Mouse (Mus musculus) limb, embryonic 11.5 days (tissue): Measurements from ENCODE around the gene Sema4a. TPM values are rescaled to one million over a fixed set of nuclear protein-coding genes. Genes with fewer than 3 reads are reported as not detected.

Experiments used
- ATAC-seq: fragments of 200-750 bp; cut with Nextera tagmentation; 2 replicates; pipeline ENCODE4 v1.8.0; 2017; ENCODE audit warnings: low read depth; ENCODE audit not compliant: insufficient number of reproducible peaks, low FRiP score, low TSS enrichment
- DNase-seq: peaks from one replicate; pipeline ENCODE4 v3.0.0-alpha.2; 2015; ENCODE audit warnings: low spot score
- H3K27ac ChIP-seq: fragments of 300-500 bp; sonication (generic); replicated peaks from 2 replicates; pipeline ENCODE4 v1.5.1; 2014; ENCODE audit warnings: low read depth, mild to moderate bottlenecking, low read length
- H3K27me3 ChIP-seq: fragments of 300-500 bp; sonication (generic); 2 replicates; pipeline ENCODE4 v1.6.1; 2014; ENCODE audit warnings: mild to moderate bottlenecking, low read length, mixed read lengths; ENCODE audit not compliant: control insufficient read depth, insufficient read depth
- H3K36me3 ChIP-seq: fragments of 300-500 bp; sonication (generic); 2 replicates; pipeline ENCODE4 v1.6.1; 2014; ENCODE audit warnings: mild to moderate bottlenecking, low read length, moderate library complexity, mixed read lengths; ENCODE audit not compliant: control insufficient read depth, insufficient read depth
- H3K4me1 ChIP-seq: fragments of 300-500 bp; sonication (generic); 2 replicates; pipeline ENCODE4 v1.6.1; 2014; ENCODE audit warnings: low read length, mixed read lengths; ENCODE audit not compliant: control insufficient read depth, insufficient read depth
- H3K4me2 ChIP-seq: fragments of 300-500 bp; sonication (generic); 2 replicates; pipeline ENCODE4 v1.6.1; 2014; ENCODE audit warnings: low read depth, mild to moderate bottlenecking, moderate library complexity; ENCODE audit not compliant: severe bottlenecking
- H3K4me3 ChIP-seq: fragments of 300-500 bp; sonication (generic); 2 replicates; pipeline ENCODE4 v1.5.1; 2014; ENCODE audit warnings: low read depth, low read length
- H3K9ac ChIP-seq: fragments of 300-500 bp; sonication (generic); 2 replicates; pipeline ENCODE4 v1.6.1; 2014; ENCODE audit warnings: mild to moderate bottlenecking, low read length
- H3K9me3 ChIP-seq: fragments of 300-500 bp; sonication (generic); 2 replicates; pipeline ENCODE4 v1.6.1; 2016; ENCODE audit warnings: low read length; ENCODE audit not compliant: control insufficient read depth
- WGBS: fragments of 180-500 bp; shearing (Covaris S2); extraction: QIAGEN DNeasy Blood & Tissue Kit; methylation state at CpG from one replicate; pipeline ENCODE4 v1.1.7; 2014; 5-methylcytosine and 5-hydroxymethylcytosine counted together
- polyA plus RNA-seq: library from polyadenylated mRNA; unstranded; fragments of >200 nt; fragmentation: Nextera tagmentation; extraction: Ambion mirVana; gene quantifications from 2 replicates; pipeline ENCODE4 v1.2.1, GENCODE M21; 2014

The Sema4a gene
- polyA plus RNA-seq, 1 experiment from 2014 or later, result 5.4 TPM

DNA sequence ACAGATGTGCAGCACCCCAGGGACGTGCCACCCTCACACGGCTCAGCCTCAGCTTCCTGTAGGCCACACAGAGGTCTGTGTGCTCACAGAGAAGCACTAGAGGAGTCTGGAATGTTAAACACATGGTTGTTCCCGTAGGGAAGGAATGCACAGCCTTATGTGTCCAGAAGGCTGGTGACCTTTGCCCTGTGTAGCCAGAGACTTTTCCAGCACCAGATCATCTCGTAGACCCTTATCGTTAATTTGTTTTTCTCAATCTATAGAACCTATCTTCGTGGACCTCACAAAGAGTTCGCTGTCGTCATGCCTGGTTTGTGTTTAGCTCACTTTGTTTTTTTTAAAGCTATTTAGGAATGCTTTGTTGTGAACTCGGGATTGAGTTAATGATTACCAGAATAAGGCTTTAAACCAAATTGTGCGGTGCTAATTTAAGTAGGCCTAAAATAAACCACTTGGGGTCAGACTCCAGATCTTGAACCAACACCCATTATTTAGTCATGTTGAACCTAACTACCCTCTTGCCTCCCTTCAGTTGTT lies 10.0 kb upstream of the Sema4a start:
- ATAC-seq (no peak), DNase-seq (no peak)
- no peak overlapping the region for H3K4me2 ChIP-seq
- H3K36me3 ChIP-seq, result no peaks in the 10 kb centered on the region
- H3K9ac ChIP-seq, result no peak overlapping the region
- no peaks in the 10 kb centered on the region for H3K27me3 ChIP-seq
- no peak overlapping the region for H3K4me3 ChIP-seq
- H3K27ac ChIP-seq, result no peak overlapping the region
- no peaks in the 10 kb centered on the region for H3K4me1 ChIP-seq
- H3K9me3 ChIP-seq, result no peaks in the 10 kb centered on the region
- 31% methylated on average over 10 of the region's 10 CpGs for WGBS

DNA sequence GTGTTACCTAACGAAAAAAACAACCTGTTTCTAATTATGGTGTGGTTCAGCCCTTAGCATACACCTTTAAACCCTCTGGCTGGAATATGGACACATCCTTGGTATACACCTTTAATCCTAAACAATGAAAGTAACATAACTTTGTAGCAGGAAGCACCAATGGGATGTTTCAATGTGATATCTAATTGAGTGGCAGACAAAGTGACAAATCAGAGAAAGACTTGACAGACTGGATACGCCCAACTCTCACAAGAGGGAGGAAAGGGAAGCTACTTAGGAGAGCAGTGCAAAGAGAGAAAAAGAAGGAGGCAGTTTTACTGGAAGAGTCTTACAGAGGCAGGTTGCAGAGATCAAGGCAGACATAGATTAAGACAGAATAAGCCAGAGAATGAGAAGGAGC lies 8.5 kb upstream of the Sema4a start:
- Histone ChIP-seq H3K4me1 (no peaks in the 10 kb centered on the region), H3K36me3 (no peaks in the 10 kb centered on the region), H3K27ac (no peak overlapping the region), H3K9ac (no peak overlapping the region), H3K4me3 (no peak overlapping the region), H3K9me3 (no peaks in the 10 kb centered on the region), H3K27me3 (no peaks in the 10 kb centered on the region), H3K4me2 (no peak overlapping the region)
- DNase-seq (no peak), ATAC-seq (no peak)
- 68% methylated on average over 2 of the region's 2 CpGs for WGBS

DNA sequence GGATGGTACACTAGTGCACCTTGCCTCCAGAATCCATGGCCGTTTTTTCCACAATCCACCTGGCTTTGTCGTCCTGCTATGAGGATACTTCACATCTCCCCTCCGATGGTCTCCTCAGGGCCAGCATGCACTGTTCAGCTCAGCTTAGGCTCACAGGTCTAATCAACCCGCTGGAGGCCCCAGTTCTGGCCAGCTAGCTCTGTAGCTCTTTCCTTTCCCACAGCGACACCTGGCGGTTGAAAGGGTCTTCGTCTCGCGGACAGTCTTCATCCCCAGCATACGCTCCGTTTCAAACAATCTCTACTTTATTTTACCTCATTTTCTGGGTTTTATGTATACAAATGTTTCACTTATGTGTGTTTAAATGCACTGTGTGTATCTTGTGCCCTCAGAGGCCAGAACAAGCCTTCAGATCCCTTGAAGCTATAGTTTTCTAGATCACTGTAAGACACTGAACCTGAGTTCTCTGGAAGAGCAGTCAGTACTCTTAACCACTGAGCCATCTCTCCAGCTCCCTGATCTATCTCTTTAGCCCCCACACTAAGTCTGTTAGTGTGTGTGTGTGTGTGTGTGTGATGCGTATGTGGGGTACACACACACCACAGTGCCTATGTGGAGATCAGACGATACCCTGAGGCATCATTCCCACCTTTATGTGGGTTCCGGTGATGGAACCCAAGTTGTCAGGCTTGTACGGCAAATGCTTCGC lies 6.3 kb upstream of the Sema4a start:
- no peaks in the 10 kb centered on the region for H3K36me3 ChIP-seq
- H3K9me3 ChIP-seq, result no peaks in the 10 kb centered on the region
- H3K27me3 ChIP-seq, result no peaks in the 10 kb centered on the region
- ATAC-seq (peak; percentile 51; the same call in 1 of the 2 replicates), DNase-seq (peak; percentile 96)
- no peak overlapping the region for H3K4me2 ChIP-seq
- 32% methylated on average over 16 of the region's 16 CpGs for WGBS
- H3K4me1 ChIP-seq, result no peaks in the 10 kb centered on the region
- no peak overlapping the region for H3K27ac ChIP-seq
- H3K9ac ChIP-seq, result no peak overlapping the region
- no peak overlapping the region for H3K4me3 ChIP-seq

GRCm38 (mm10) chr3:88465127-88465526 lies 4.1 kb upstream of the Sema4a start:
- ATAC-seq (no peak), DNase-seq (no peak)
- H3K9ac ChIP-seq, result no peak overlapping the region
- no peak overlapping the region for H3K4me2 ChIP-seq
- H3K4me3 ChIP-seq, result no peak overlapping the region
- H3K9me3 ChIP-seq, result no peaks in the 10 kb centered on the region
- 0 out of 2 replicates have a peak, but pooled peaks cover 2% of the 10 kb centered on the region for H3K4me1 ChIP-seq
- 80% methylated on average over 2 of the region's 2 CpGs for WGBS
- no peaks in the 10 kb centered on the region for H3K36me3 ChIP-seq
- H3K27me3 ChIP-seq, result peaks cover 2% of the 10 kb centered on the region; the same call in 1 of the 2 replicates
- no peak overlapping the region for H3K27ac ChIP-seq

- H3K9me3 ChIP-seq, result no peaks in the 10 kb centered on the region
- H3K27me3 ChIP-seq, result peaks cover 2% of the 10 kb centered on the region; the same call in 1 of the 2 replicates
- no peak overlapping the region for H3K4me3 ChIP-seq
- DNase-seq (no peak), ATAC-seq (no peak)
- H3K27ac ChIP-seq, result no peak overlapping the region
- H3K4me1 ChIP-seq, result 0 out of 2 replicates have a peak, but pooled peaks cover 2% of the 10 kb centered on the region
- no peak overlapping the region for H3K9ac ChIP-seq
- WGBS, result 56% methylated on average over 3 of the region's 3 CpGs
- H3K36me3 ChIP-seq, result no peaks in the 10 kb centered on the region
- no peak overlapping the region for H3K4me2 ChIP-seq
These were observed 3.4 kb upstream of the Sema4a start for GRCm38 (mm10) chr3:88464425-88464824.

DNA sequence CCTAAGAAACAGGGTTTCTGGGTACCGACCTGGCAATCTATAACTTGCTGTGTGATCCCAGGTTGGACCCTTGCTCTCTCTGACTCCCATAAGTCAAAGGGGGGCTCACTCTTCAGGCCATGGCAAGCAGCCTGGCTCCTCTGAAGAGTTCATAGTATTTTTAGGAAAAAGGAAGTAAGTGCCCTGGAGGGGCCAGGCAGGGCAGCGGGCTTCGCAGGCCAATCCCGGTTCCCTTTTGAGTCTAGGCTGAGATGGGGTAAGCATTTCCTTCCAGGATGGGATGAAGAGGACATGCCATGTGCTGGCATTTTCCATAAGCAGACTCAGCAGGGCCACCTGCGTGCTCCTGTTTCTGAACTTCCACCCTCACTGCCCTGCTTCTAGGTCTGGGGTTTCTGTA lies 953 bp downstream of the Sema4a start:
- H3K9ac ChIP-seq, result no peak overlapping the region
- DNase-seq, result no peak
- H3K27me3 ChIP-seq, result peaks cover 4% of the 10 kb centered on the region; the same call in 1 of the 2 replicates
- H3K4me1 ChIP-seq, result peaks cover 12% of the 10 kb centered on the region
- 79% methylated on average over 5 of the region's 5 CpGs for WGBS
- H3K4me2 ChIP-seq, result no peak overlapping the region
- no peak for ATAC-seq
- H3K9me3 ChIP-seq, result no peaks in the 10 kb centered on the region
- no peak overlapping the region for H3K4me3 ChIP-seq
- no peak overlapping the region for H3K27ac ChIP-seq
- H3K36me3 ChIP-seq, result no peaks in the 10 kb centered on the region

DNA sequence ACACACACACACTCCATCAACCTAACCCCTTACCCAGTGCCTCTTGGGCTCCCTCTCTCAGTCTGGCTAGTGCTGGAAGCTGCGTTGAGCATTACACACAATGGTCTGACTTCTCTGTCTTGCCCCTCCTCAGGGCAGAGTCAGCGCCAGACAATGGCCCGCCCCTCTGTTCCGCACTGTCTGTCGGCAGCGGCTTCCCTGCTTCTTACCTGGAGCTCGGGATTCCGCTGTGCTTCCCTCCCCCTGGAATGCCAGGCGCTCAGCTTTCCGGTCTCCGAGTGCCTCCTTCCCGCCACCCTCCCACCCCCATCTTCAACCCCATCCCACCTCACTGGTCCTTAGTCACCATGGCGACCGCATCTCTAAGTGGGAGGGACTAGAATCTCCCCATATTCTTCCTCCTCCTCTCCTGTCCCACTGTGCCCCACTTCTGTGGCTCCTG lies 2.2 kb downstream of the Sema4a start:
- peak overlapping the region; percentile 47; the same call in 1 of the 2 replicates for H3K9ac ChIP-seq
- WGBS, result 4% methylated on average over 14 of the region's 14 CpGs
- peak overlapping the region; percentile 38 for H3K4me2 ChIP-seq
- peak overlapping the region; percentile 19; the same call in 1 of the 2 replicates for H3K4me3 ChIP-seq
- peaks cover 4% of the 10 kb centered on the region; the same call in 1 of the 2 replicates for H3K27me3 ChIP-seq
- 0 out of 2 replicates have a peak, but pooled peaks have one; percentile 46 for ATAC-seq
- H3K36me3 ChIP-seq, result no peaks in the 10 kb centered on the region
- H3K9me3 ChIP-seq, result no peaks in the 10 kb centered on the region
- DNase-seq, result peak; percentile 37
- peaks cover 12% of the 10 kb centered on the region for H3K4me1 ChIP-seq
- H3K27ac ChIP-seq, result no peak overlapping the region

- DNase-seq (no peak), ATAC-seq (no peak)
- Histone ChIP-seq H3K36me3 (no peaks in the 10 kb centered on the region), H3K9ac (no peak overlapping the region), H3K9me3 (no peaks in the 10 kb centered on the region), H3K4me1 (peaks cover 12% of the 10 kb centered on the region), H3K27ac (no peak overlapping the region), H3K27me3 (peaks cover 4% of the 10 kb centered on the region; the same call in 1 of the 2 replicates), H3K4me2 (no peak overlapping the region), H3K4me3 (no peak overlapping the region)
- WGBS, result 60% methylated on average over 7 of the region's 7 CpGs
These were observed 4.0 kb downstream of the Sema4a start for GRCm38 (mm10) chr3:88456746-88457532.
